Mouse (Mus musculus) CH12.LX (cell line): ENCODE results near the gene Ugt1a6a.

Experiments used
- CTCF ChIP-seq, 2 experiments: IDR thresholded peaks in 1 of 2; conservative IDR thresholded peaks in 1 of 2; 2 replicates each; pipeline ENCODE4 v1.5.1; 2011 to 2012; ENCODE audit warnings: low read depth in 2 of 2, low read length in 2 of 2, improper control_type of control experiment in 1 of 2, inconsistent platforms in 1 of 2, mild to moderate bottlenecking in 1 of 2, moderate library complexity in 1 of 2
- NELFE ChIP-seq: IDR thresholded peaks from 2 replicates; pipeline ENCODE4 v1.6.1; 2011; ENCODE audit warnings: low read depth, low read length, improper control_type of control experiment
- POLR2A ChIP-seq: IDR thresholded peaks from 2 replicates; pipeline ENCODE4 v1.6.1; 2011; ENCODE audit warnings: low read depth, mild to moderate bottlenecking, improper control_type of control experiment, low read length
- TBP ChIP-seq: conservative IDR thresholded peaks from 2 replicates; pipeline ENCODE4 v1.6.1; 2011; ENCODE audit warnings: low read depth, low read length, improper control_type of control experiment
- ZNF384 ChIP-seq: IDR thresholded peaks from 2 replicates; pipeline ENCODE4 v1.6.1; 2012; ENCODE audit warnings: low read depth, low read length, improper control_type of control experiment, inconsistent platforms

DNA sequence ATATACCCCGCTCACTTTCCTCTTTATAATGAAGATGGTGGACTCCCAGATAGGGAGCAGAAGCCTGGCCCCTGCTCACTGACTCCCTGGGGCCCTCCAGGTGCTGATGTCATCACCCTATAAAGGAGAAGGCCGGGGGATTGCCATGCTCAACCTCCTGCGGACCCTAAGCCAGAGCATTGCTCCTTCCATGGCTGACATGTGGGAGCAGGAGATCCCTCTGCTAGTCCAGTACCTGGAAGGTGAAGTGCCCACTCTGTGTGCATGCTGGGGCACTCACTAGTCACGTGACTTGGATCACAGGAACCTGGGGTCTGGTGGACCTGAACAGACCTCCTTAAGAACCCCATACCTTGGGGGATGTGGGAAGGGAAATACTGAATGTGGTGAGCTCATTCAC lies 106.0 kb downstream of the Ugt1a6a start:
- TF ChIP-seq POLR2A: no peak
- no peak for TF ChIP-seq CTCF (conservative IDR thresholded peaks at IDR 0.05 in 1 of 2, IDR thresholded peaks at IDR 0.05 in 1 of 2; ENCODE audit: low read depth in 2 of 2, low read length in 2 of 2)
- no peak for TF ChIP-seq TBP
- TF ChIP-seq ZNF384: no peak
- no peak for TF ChIP-seq NELFE
